Comparison of ENCODE assay signal across 16 mouse cellular contexts in genomic region chr1:88866571-88866970, GRCm38 (mm10).
"Had no signal": no experiment of that assay in that cellular context is flagged by ENCODE, and none has a peak within 500 bp of the region (broad histone marks: within the 10 kb centered on the region; RNA-seq: fewer than 3 reads in every experiment).

No protein-coding gene starts in this region.

- H3K9ac ChIP-seq: lung, embryonic 15.5 days; midbrain, embryonic 13.5 days; midbrain, embryonic 15.5 days; neural tube, embryonic 12.5 days; stomach, embryonic 15.5 days had no signal

- H3K4me1 ChIP-seq: megakaryocyte, embryonic 14.5 days; neural tube, embryonic 12.5 days had no signal

- H3K36me3 ChIP-seq: lung, embryonic 15.5 days; midbrain, embryonic 13.5 days; midbrain, embryonic 15.5 days; neural tube, embryonic 12.5 days; stomach, embryonic 15.5 days had no signal

- H3K9me3 ChIP-seq: lung, embryonic 15.5 days; midbrain, embryonic 13.5 days; midbrain, embryonic 15.5 days; neural tube, embryonic 12.5 days; stomach, embryonic 15.5 days had no signal

- H3K27me3 ChIP-seq: lung, embryonic 15.5 days; megakaryocyte, embryonic 14.5 days; midbrain, embryonic 13.5 days; midbrain, embryonic 15.5 days; neural tube, embryonic 12.5 days; stomach, embryonic 15.5 days had no signal

- H3K27ac ChIP-seq: lung, embryonic 15.5 days; macrophage; midbrain, embryonic 13.5 days; midbrain, embryonic 15.5 days; neural tube, embryonic 12.5 days; stomach, embryonic 15.5 days; stomach, postnatal 0 days had no signal

- ATAC-seq: lung, postnatal 0 days; midbrain, embryonic 13.5 days; midbrain, embryonic 15.5 days had no signal

- H3K4me3 ChIP-seq: lung, embryonic 15.5 days; megakaryocyte, embryonic 14.5 days; midbrain, embryonic 13.5 days; midbrain, embryonic 15.5 days; neural tube, embryonic 12.5 days; stomach, embryonic 15.5 days had no signal

- DNase-seq: lung, postnatal 14 days; lung, postnatal 36 days; right cerebral cortex, postnatal 14 days; thymus, adult 2 months; thymus, postnatal 25 days; thymus, postnatal 4 days had no signal

- H3K4me2 ChIP-seq: lung, embryonic 15.5 days; midbrain, embryonic 11.5 days; midbrain, embryonic 13.5 days; midbrain, embryonic 15.5 days; neural tube, embryonic 12.5 days; stomach, embryonic 15.5 days had no signal
